Mouse (Mus musculus): ENCODE data around the gene Vmo1.

DNA sequence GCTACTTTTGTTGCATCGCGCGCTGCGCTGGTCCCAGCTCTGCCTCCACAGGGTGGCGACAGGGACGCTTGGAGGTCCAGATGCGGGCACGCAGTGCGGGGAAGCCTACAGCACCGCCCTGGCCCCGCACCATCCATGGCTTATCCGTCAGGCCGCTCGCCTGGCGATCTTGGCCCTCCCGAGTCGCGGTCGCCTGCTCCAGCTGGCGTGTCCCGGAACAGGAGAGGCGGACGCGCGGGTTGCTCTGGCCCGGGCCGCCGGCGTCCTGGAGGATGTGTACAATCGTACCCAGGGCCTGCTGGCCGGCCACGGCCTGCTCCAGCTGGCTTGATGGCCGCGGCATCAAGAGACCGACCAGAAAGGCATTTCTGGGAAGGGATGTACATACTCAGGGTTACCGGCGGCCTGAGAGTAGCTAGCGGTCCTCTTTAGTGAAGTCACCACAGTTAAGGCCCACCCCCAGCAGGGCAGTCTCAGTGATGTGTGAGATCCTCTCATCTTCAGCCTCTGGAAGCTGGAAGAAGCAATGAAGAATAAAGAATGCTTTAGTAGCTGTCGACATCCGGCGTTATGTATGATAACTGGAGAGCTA lies 5.9 kb upstream of the Vmo1 start:
- TF ChIP-seq CTCF (IDR thresholded peaks at IDR 0.05) (peak; percentile 44), EP300 (IDR thresholded peaks at IDR 0.05) (no peak)

All from lung, postnatal 0 days (tissue).